Mouse (Mus musculus) bone marrow, adult 2 months (tissue): ENCODE measurements around the gene Cldn4. TPM values are rescaled to one million over a fixed set of nuclear protein-coding genes. Genes with fewer than 3 reads are reported as not detected.

Source experiments
- H3K27ac ChIP-seq: fragments of 200-500 bp; 2 replicates; pipeline ENCODE4 v1.5.1; 2012; ENCODE audit warnings: low read depth, mild to moderate bottlenecking, control low read depth, inconsistent platforms, low read length; ENCODE audit not compliant: control insufficient read depth, poor library complexity, insufficient read depth
- H3K4me1 ChIP-seq: fragments of 200-500 bp; 2 replicates; pipeline ENCODE4 v1.6.1; 2011; ENCODE audit warnings: low read length; ENCODE audit not compliant: control insufficient read depth, insufficient read depth
- H3K4me3 ChIP-seq: fragments of 200-500 bp; replicated peaks from 2 replicates; pipeline ENCODE3; 2011; ENCODE audit warnings: mild to moderate bottlenecking, low read depth, low read length, control low read depth; ENCODE audit not compliant: control insufficient read depth
- CTCF ChIP-seq: fragments of 200-500 bp; IDR thresholded peaks from 2 replicates; pipeline ENCODE4 v1.5.1; 2011; ENCODE audit warnings: low read length, control low read depth; ENCODE audit not compliant: control insufficient read depth, insufficient read depth
- POLR2A ChIP-seq: fragments of 200-500 bp; IDR thresholded peaks from 2 replicates; pipeline ENCODE4 v1.6.1; 2011; ENCODE audit warnings: low read depth, mild to moderate bottlenecking, control low read depth, low read length, borderline replicate concordance; ENCODE audit not compliant: control insufficient read depth
- WGBS: fragments of 180-500 bp; shearing (Covaris S2); methylation state at CpG from one replicate; pipeline ENCODE4 v1.1.7; 2018; 5-methylcytosine and 5-hydroxymethylcytosine counted together
- polyA plus RNA-seq: library from polyadenylated mRNA; stranded (reverse); fragments of >200 nt; gene quantifications from 2 replicates; pipeline ENCODE4 v1.2.4, GENCODE M21; 2011; ENCODE audit warnings: low replicate concordance; ENCODE audit not compliant: missing spikeins, insufficient read depth, insufficient read length

The Cldn4 gene
- polyA plus RNA-seq, 1 experiment: 11.1 TPM

DNA sequence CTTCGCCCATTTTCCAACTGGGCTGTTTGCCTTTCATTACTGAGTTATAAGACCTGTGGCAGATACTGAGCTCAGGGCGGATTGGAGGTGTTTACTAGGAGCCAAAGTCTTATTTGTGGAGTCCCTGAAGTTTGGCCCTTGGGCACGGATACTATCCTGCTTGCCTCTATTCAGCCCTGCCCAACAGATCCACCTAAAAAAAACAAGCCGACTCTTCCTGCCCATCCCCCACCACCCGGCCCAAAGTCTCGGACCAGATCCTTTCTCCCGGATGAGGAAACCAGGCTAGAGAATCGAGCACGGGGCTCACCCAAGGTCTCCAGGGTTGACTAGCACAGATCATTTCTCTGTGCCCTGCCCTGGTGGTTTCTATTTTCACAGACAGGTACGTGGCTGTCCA lies 34.4 kb upstream of the Cldn4 start:
- 61% methylated on average over 10 of the region's 10 CpGs for WGBS

GRCm38 (mm10) chr5:134977837-134978236 lies 31.1 kb upstream of the Cldn4 start:
- Histone ChIP-seq H3K4me3 (no peak overlapping the region), H3K27ac (no peak overlapping the region), H3K4me1 (peaks cover 6% of the 10 kb centered on the region)
- TF ChIP-seq CTCF: no peak
- WGBS: 62% methylated on average over 4 of the region's 4 CpGs

More for the DNA sequence above, 34.4 kb upstream of the Cldn4 start:
- peaks cover 1% of the 10 kb centered on the region; the same call in 1 of the 2 replicates for H3K4me1 ChIP-seq
- no peak overlapping the region for H3K4me3 ChIP-seq
- no peak for TF ChIP-seq POLR2A
- no peak for TF ChIP-seq CTCF
- no peak overlapping the region for H3K27ac ChIP-seq

DNA sequence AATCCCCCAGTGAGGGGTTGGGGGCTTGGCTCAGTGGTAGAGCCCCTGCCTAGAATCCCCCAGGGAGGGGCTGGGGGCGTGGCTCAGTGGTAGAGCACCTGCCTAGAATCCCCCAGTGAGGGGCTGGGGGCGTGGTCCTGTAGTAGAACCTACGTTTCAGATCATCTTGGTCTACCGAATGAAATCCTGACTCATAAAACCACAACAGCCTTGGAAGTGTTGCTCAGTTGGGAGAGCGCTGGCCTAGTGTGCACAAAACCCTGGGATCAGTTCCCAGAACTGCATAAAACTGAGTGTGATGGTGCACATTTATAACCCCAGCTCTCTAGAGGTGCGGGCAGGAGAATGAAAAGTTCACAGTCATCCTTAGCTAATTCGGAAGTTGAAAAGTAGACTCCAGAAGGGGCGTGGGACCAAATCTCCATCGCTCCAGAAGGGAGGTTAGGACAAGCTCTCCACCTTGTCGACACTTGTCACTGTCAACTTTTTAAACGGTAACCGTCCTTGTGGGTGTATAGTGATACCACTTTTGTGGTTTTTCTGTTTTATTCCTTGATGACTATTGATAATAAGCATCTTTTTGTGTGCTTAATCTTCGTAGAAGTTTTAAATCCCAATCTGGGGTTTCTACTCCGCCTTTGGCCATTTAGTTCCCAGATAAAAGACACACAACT lies 30.0 kb upstream of the Cldn4 start:
- TF ChIP-seq CTCF (no peak), POLR2A (no peak)
- peaks cover 6% of the 10 kb centered on the region for H3K4me1 ChIP-seq
- WGBS: 46% methylated on average over 14 of the region's 14 CpGs
- H3K4me3 ChIP-seq: no peak overlapping the region
- no peak overlapping the region; the same call in 1 of the 2 replicates for H3K27ac ChIP-seq

DNA sequence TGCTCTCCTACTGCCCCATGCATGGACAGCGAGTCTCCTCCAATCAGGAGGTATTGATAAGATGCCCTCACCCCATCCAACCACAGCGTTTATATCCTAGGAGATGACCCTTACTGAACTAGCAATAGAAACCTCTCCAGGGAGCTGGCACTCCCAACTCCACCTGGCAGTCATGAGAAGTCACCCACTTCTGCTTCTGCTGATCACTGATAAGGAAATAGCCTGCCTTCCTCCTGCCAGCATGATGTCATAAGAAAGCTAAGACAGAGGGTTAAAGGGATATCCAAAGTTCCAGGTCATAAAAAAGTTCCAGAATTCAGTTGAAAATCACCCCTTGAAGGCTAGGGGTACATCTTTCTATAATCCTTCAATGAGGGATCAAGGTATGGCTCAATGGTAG lies 29.4 kb upstream of the Cldn4 start:
- H3K27ac ChIP-seq: no peak overlapping the region
- whole genome bisulfite sequencing: 21% methylated on average over 2 of the region's 2 CpGs
- no peak for TF ChIP-seq POLR2A
- no peak for TF ChIP-seq CTCF
- peaks cover 6% of the 10 kb centered on the region for H3K4me1 ChIP-seq
- H3K4me3 ChIP-seq: no peak overlapping the region

GRCm38 (mm10) chr5:134974921-134975320 lies 28.2 kb upstream of the Cldn4 start:
- WGBS: 21% methylated on average over 2 of the region's 2 CpGs
- Histone ChIP-seq H3K27ac (no peak overlapping the region), H3K4me3 (no peak overlapping the region), H3K4me1 (peaks cover 6% of the 10 kb centered on the region)
- no peak for TF ChIP-seq POLR2A
- no peak for TF ChIP-seq CTCF

DNA sequence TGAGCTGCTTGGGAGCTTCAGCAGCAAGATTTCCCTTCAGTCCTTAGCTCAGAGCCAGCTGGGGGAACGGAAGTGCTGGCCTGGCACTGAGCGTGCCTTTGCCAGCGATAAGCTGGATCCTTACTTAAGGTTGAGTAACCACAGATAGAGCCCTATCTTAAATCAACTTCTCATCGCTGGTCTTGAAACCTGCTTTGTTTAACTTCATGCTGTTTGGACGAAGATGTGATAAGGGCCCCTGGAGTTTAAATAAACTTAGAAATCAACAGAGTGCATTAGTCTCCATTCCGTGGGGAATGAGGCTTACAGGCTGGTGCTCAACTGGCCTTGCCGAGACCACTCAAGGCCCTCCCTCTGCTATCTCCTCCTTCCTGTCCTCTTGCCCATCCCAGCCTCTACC lies 27.6 kb upstream of the Cldn4 start:
- Histone ChIP-seq H3K4me3 (no peak overlapping the region), H3K27ac (no peak overlapping the region), H3K4me1 (peaks cover 6% of the 10 kb centered on the region)
- TF ChIP-seq CTCF: no peak
- no peak for TF ChIP-seq POLR2A
- WGBS: 19% methylated on average over 7 of the region's 7 CpGs

DNA sequence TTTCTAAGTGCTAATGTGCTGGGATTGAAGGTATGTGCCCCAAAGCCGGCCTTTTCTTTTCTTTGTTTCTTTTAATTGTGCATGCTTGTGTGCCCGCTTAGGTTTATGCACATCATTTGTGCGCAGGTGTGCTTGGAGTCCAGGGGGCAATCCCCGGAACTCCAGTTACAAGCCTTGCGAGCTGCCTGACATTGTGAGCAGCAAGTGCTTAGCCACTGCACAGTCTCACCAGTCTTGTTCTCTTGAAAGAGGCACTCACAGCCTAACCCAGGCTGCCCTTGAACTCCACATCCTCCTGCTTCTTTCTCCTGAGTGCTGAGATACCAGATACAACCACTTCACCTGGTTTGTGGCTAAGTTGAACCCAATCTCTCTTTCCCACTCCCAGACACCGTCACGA lies 26.8 kb upstream of the Cldn4 start:
- H3K4me3 ChIP-seq: no peak overlapping the region
- H3K27ac ChIP-seq: no peak overlapping the region
- no peak for TF ChIP-seq POLR2A
- no peak for TF ChIP-seq CTCF
- 80% methylated on average over 7 of the region's 7 CpGs for WGBS
- H3K4me1 ChIP-seq: peaks cover 6% of the 10 kb centered on the region

- no peak overlapping the region for H3K27ac ChIP-seq
- no peak overlapping the region for H3K4me3 ChIP-seq
- TF ChIP-seq POLR2A (no peak), CTCF (no peak)
- H3K4me1 ChIP-seq: peaks cover 6% of the 10 kb centered on the region
These were observed 26.3 kb upstream of the Cldn4 start for GRCm38 (mm10) chr5:134973081-134973480.

GRCm38 (mm10) chr5:134970671-134971070 lies 23.9 kb upstream of the Cldn4 start:
- WGBS: 75% methylated on average over 8 of the region's 8 CpGs
- H3K4me1 ChIP-seq: peaks cover 4% of the 10 kb centered on the region
- no peak overlapping the region for H3K27ac ChIP-seq
- no peak overlapping the region for H3K4me3 ChIP-seq
- TF ChIP-seq CTCF (no peak), POLR2A (no peak)
